Mouse (Mus musculus): ENCODE data around the gene Galnt17.

The Galnt17 gene

DNA sequence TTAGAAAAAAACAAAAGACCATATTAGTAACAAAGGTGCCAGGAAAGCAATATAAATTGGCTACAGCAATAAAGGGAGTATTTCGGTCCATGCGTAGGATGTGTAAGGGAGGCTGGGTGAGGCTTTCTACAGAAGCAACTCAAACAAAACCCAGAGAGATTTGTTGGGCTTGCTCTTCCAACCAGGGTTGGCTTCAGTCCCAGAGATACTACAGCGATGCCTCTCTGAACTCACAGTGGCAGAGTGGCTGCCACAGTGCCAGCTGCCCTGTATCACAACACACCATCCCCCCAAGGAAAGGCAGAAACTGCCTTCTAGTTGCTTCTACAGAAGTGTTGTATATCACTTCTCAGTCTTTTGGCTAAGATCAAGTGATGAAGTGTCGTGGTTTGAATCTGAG lies 66.6 kb downstream of the Galnt17 start:
- no peak for DNase-seq (ENCODE audit: low spot score)

DNA sequence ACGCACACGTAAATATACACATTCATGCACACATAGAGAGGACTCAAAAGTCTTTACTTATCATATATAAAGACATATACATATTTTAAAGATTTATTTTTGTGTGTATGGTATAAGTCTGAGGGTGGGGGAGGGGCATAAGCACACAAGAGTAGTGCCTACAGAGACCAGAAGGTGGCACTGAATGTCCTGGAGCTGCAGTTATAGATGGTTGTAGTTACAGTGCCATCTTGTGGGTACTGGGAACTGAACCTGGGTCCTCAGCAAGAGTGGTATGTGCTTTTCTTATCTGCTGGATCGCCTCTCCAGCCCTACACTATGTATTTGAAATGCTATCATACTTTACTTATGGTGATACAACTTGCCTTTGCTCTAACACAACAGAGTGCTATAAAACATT lies 68.5 kb downstream of the Galnt17 start:
- DNase-seq (ENCODE audit: low spot score): no peak

DNA sequence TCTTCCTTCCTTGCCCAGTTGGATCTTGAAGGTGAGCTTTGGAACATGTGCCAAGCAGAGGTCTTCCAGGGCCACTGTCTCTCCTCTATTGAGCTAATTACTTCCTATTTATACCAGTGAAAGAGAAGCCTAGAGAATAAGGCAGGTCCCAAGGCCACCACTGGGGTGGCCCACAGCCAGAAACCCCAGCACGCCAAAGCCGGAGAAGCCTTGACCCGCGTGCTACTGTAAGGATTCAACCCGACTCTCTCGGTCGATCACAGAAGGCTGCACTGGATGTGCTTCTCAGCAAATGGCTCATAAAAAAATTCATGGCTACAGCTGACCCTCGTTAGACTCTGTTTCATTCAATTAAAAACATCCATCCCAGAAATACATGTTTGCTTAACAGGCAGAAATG lies 71.4 kb downstream of the Galnt17 start:
- DNase-seq (ENCODE audit: low spot score): no peak

DNA sequence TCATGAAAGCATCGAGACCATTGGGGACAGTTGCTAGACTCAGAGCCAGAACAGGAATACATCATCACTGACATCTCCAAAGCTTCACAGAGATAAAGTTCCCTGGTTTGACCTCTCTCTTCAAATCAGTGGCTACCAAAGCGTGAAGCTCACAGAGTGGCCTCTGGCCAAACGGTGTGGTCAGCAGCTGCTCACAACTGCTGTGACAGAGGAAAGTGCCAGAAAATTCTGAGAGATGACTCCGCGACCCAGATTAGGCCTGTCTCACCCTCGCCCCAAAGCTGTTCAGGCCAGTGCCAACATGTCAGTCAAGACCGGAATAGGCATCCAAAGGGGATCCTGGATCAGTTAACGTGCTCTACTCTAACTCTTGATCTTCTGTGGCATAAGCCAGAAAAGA lies 74.5 kb downstream of the Galnt17 start:
- no peak for DNase-seq (ENCODE audit: low spot score)

DNA sequence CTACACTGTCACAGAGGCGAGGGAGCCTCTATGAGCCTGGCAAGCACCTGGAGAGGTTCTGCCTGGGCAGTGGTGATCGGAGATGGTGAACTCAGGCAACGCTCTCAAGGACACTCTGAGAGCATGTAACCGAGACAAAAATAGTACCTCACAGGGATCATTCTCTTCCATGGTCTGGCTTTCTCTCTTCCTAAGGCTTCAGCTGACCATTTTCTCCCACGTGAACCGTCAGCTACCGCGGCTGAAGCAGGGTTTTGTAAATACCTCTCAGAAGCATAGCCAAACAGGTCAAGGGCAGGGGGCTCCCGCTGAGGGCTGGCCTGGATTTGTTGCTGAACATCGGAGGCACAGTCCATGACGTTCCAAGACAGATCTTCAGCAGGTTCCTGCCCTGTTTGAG lies 77.2 kb downstream of the Galnt17 start:
- no peak for DNase-seq (ENCODE audit: low spot score)

DNA sequence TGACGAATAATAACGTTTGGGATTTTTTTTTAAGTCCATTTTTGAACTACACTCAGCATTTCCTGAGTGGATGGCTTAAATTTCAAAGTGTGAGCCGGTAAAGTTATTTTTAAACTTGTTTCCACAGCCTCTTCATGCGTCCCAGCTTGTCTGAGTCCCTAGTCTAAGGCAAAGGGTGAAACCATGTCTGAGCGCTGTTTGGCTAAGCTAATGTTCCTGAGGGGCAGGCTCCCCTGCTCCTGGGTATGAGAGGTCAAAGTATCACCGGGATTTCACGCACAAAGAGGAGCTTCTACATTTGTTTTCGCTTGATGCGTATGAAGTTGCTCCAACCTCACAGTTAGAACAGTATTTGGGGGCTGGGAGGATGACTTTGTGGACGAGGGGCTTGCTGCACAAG lies 78.6 kb downstream of the Galnt17 start:
- no peak for DNase-seq (ENCODE audit: low spot score)

DNA sequence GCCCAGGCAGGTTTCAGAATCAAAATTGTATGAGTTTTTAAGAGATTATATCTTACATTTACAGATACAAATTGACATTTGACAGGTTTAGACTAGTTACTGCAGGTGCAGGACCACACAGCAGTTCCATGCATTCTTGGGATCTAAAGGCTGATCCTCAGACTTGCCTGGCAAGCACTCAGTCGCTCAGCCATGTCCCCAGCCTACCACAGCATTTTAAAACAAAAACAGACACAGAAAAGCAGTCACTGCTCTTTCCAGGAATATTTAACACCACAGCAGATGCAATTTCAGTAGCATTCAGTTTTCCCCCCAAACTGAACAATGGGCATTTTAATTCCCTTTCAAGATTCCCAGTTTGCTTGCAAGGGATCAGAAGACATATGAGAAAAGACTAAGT lies 84.9 kb downstream of the Galnt17 start:
- no peak for DNase-seq (ENCODE audit: low spot score)

DNA sequence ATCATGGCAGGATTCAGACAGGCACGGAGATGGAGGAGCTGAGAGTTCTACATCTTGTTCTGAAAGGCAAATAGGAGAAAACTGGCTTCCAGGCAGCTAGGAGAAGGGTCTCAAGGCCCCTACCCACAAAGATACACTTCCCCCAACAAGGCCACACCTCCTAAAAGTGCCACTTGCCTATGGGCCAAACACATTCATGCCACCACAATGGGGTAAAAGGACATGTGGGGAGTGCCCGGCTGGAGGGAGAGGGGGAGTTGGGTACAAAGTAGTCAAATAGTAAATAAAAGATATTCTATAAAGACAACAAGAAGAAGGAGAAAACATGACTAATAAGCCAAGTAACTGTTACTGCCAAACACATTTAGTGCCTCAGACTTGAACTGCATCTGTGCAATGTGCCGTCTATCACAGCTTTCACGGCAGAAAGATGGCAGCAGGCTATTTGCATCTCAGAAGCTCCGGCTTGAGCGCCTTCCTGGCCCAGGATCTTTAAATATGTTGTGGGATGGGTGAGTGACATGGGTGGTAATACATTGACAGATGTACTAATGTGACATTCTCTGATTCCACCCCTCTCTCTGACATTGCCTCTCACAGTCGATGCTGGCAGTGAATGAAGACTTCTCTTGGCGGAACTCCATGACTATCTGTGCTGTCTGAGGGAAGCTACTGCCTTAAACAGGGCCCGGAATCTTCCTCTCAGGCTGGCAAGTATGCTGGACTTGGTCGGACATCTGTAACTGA lies 85.6 kb downstream of the Galnt17 start:
- no peak for DNase-seq (ENCODE audit: low spot score)

DNA sequence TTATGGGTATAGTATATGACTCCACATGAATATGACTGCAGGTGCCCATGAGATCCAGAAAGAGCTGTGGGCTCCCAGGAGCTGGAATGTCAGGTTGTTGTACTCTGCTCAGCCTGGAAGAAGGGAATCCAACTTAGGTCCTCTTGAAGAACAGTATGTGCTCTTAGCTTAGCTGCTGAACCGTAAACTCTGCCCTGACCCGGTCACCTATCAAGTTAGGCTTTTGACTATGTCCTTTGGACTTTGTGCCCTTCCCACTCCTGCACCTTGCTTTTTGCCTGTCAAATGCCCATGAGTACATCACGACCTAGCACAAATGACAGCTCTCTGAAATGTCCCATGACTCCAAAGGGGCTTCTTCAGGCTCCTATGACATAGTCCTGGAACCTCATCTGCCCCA lies 90.1 kb downstream of the Galnt17 start:
- DNase-seq (ENCODE audit: low spot score): no peak

DNA sequence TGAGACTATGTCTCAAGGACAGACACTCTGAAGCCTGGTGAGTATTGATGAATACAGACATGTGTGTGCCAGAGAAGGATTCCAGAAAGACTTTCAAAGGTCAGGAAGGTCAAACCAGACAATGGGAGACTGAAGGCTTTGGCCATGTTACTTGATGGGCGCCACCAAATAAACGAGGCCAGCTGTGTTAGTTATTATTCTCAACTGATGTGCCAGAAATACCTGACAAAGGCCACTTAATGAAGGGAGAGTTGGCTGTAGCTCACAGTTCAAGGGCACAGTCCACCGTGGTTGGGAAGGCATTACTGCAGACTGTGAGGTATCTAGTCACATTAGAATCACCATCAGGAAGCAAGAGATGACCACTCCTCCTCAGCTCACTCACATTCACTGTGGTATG lies 96.7 kb downstream of the Galnt17 start:
- DNase-seq (ENCODE audit: low spot score): no peak

DNA sequence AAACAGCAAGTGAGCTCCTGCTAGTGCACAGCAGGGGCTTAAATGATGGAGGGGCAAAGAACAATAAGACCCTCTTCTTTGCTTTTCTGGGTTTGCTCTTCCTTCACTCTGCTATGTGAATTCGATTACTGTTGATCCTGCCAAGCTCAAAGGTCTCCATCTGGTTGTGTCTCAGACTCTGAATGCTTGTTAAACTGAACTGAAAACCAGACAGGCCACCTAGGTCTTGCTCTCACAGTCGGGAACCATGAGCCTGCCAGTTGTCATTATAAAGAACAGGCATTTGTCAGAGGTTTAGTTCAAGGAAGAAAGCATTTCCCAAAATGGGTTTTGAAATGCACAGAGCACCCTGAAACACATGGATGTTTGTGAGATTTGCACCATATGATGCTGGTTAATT lies 107.2 kb downstream of the Galnt17 start:
- DNase-seq (ENCODE audit: low spot score): no peak

DNA sequence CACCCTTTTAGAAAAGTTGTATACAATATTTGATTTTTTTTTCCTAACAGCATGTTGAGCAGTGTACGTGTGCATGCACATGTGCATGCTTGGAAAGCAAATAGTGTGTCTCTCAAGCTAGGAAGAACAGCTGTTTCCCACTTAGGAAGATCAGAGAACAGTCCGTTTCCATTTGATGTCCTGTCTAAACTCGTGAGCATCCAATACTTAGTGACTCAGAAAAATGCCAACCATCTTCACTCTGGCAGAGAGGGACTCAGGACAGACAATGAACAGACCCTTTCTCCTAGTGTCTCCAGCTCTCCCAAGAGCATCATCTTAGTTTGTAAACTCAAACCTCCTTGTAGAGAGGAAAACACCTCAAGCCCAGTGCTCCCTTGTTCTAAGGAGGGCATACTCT lies 116.0 kb downstream of the Galnt17 start:
- no peak for DNase-seq (ENCODE audit: low spot score)

DNA sequence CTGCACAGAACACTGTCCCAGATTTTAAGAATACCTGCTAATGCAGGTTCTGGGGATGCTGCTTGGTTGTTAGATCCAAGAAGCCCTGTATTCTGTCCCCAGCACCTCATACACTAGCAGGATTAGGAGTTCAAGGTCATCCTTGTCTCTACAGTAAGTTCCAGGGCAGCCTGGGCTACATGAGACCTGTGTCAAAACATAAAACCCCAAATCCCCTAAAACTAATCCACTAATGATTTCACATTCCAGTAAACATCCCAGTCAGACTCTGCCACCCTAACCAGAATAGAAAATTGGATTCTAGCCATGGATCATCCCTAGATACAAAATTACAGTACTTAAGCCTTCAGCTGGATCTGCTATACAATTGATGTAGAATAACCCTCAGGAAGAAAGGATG lies 123.7 kb downstream of the Galnt17 start:
- no peak for DNase-seq (ENCODE audit: low spot score)

DNA sequence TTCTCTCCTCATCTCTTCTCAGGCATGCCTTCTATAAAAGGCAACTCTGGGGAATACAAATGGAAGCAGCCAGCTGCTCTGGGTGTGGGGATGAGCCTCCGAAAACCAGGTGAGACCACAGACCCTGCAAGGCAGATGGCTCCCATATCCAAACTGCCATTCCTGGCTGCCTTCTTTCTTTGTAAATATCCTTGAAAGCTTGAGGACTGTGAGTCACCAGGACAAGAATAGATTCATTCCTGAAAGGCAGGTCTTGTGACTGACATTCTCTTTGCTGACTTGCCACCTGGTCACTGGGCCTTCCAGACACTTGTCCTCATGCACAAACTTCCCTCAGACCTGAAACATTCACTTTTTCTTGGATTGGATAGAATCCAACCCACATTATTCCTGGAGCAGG lies 127.1 kb downstream of the Galnt17 start:
- DNase-seq (ENCODE audit: low spot score): no peak

DNA sequence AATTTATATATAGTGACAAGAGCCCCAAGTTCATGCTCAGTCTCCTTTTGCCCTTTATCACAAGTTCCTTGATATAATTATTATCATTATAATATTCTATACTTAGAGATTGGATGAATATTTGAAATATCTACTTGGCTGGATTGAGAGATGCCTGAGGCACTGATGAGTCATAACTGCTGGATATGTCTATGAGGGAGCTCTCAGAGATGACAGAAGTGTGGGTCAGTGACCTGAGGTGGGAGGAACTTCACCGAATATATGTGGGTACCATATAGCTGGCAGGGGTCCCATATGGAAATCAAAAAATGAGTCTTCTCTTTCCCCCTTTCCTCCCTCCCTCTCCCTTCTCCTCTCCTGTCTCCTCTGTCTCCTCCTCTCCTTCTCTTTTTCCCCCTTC lies 127.5 kb downstream of the Galnt17 start:
- DNase-seq (ENCODE audit: low spot score): no peak

DNA sequence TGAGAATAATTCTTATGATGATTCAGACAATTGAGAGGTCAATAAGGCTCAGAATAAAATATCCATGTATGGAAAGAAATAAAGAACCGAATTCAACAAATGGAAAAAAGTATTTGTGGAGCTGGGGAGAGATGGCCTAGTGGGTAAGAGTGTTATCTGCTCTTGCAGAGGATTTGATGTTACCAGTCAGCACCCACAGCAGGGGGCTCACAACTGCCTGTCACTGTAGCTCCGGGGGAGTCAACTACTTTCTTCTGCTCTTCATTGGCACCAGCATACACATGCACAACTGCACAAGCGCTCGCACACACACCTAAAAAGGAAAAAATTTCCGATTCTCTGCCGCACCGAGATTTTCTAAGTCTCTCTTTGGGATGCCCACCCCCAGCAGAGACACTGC lies 130.4 kb downstream of the Galnt17 start:
- no peak for DNase-seq (ENCODE audit: low spot score)

DNA sequence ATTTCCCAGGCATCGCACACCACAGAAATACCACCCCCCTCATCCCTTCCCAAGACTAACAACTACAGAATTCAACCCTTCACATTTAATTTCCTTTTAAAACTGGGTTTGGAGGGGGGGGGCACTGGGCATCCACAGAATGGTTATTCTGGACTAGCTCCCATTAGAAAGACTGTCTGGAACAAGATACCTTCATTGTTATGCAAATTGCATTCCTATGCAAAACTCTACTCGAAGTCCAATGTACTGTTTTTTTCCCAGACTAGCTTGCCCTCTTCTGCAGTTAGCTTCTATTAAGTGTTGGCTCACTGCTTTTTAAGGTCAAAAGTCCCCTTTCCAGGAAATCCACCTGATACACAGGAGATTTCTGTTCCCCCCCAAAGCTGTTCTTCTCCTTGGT lies 131.1 kb downstream of the Galnt17 start:
- no peak for DNase-seq (ENCODE audit: low spot score)

DNA sequence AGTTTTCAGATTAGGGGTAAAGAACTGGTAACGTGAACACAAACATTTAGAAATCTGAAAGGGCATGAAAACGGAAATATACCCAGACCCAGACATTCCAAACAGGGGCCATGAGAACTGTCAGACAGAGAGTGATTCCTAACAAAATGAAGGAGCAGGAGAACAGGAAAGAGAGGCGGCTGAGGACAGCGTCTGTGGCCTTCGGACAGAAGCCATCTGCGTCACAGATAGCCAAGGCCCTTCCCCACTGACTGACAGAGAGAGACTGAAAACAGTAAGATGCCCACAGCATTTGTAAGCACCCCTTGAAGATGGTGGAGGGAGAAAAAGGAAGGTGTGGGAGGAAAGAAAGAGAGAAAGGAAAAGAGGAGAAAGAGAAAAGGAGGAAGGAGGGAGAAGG lies 139.1 kb downstream of the Galnt17 start:
- no peak for DNase-seq (ENCODE audit: low spot score)

DNA sequence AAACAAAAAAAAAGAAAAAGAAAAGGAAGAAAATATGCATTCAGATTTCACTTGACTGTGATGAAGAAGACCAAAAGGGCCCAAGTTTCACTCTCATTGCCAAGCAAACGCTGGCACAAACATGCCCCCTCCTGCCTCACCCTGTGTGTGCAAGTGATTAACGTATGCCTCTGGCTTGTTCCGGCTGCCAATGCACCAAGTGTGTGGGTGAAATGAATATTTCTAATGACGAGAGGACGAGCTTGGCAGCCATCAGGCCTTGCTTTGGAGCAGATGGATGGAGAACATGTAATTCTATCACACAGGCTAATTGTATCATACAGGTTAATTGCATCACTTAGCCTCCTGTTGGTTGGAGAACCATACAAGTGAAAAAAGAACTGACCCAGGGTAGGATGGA lies 140.9 kb downstream of the Galnt17 start:
- DNase-seq (ENCODE audit: low spot score): no peak

DNA sequence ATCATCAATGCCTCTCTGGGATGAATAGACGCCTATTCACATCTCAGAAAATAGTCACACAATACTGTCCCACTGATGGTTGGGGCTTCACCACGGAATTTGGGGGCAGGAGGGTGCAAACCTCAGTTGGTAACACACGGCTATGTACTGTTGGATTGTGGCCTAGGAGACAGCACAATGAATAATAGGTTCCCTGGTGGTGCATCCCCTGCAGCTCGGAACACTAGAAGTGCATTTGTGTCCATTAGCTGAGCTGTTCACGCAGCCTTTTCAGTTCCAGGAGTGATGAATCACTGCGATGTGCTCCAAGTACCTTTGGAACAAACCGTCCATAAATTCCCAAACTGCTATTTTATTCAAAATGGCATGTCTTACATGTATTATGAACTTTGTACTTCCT lies 142.6 kb downstream of the Galnt17 start:
- DNase-seq (ENCODE audit: low spot score): no peak

DNA sequence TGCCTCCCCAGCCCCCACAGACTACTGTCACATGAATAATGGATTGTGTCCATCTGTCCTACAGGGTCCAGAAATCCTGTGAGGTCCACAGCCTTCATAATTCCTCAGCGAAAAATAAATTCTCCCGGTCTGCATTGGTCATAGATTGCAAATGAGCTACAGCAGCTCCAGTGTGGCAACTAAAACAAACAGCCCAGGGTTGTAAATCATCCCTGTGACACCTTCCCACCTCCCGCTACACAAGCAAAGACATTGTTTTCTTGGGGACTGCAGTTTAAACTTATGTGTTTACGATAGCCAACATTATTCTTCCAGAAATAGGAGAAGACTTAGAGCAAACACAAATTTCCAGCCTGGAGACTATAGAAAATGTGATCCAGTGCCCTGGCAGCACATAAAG lies 150.4 kb downstream of the Galnt17 start:
- DNase-seq (ENCODE audit: low spot score): no peak

DNA sequence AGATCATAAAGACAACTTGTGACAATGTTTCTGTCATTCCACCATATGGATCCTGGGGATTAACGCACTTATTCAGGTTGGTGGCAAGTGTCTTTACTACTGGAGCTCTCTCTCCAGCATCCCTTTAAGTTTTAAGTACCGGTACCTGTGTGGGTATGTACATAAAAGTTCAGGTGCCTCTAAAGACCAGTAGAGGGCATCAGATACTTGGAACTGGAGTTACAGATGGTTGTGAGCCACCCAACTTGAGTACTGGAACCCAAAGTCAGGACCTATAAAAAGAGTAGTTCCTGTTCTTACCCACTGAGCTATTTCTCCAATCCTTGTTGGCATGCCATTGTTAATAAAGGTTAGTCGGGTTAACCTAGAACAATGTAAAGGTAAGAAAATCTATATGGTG lies 152.0 kb downstream of the Galnt17 start:
- DNase-seq (ENCODE audit: low spot score): no peak

DNA sequence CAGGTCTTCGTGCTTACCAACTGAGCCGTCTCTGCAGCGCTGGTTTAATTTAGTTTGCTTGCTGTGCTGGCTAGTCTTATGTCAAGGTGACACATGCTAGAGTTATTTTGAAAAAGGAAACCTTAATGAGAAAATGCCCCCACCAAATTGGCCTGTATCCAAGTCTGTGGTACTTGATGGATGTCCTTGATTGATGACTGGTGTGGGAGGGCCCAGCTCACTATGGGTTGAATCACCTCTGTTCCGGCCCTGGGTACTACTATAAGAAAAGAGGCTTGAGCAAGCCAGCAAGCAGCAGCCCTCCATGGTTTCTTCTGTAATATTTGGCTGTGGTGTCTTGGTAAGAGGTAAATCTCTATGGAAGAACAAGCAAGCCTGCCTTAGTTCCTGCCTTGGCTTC lies 165.7 kb downstream of the Galnt17 start:
- no peak for DNase-seq (ENCODE audit: low spot score)

DNA sequence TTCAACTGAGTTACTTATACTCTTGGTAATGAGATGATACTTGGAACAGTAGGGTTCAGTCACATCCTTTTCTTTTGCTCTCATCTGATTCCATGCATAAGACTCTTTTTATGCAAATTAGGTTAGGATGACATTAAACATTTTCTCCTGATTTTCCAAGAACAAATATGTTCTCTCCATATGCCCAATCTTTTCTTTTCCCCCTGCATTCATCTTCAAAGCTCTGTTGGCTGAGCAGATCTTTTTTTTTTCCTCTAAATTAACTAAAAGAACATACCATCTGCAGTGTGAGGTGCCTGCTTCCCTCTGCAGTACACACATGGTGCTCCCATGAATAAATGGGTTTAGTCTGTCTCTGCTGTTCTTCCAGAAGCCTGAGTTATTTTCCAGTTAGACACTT lies 173.5 kb downstream of the Galnt17 start:
- DNase-seq (ENCODE audit: low spot score): no peak

Measured in T-cell, adult 2 months (primary cell).